Mouse (Mus musculus) gastrocnemius, adult 18-20 months (tissue): ENCODE measurements around the gene Ehmt1. TPM values are rescaled to one million over a fixed set of nuclear protein-coding genes. Genes with fewer than 3 reads are reported as not detected.

Source experiments
- DNase-seq: peaks from one replicate; pipeline ENCODE4 v3.0.0; 2021; ENCODE audit warnings: low spot score
- total RNA-seq, 2 experiments: library from RNA; stranded (reverse); gene quantifications; 2 replicates each; pipeline ENCODE4 v1.2.3; 2021

Ehmt1 gene
- total RNA-seq, 2 experiments from 2014 or later, result 19.2 to 21.5 TPM

- DNase-seq, result no peak
These were observed 6.8 kb downstream of the Ehmt1 start for GRCm38 (mm10) chr2:24912589-24912988.

GRCm38 (mm10) chr2:24912189-24912588 is 7.2 kb downstream of the Ehmt1 start:
- DNase-seq, result no peak

GRCm38 (mm10) chr2:24910481-24910880 is 8.9 kb downstream of the Ehmt1 start:
- DNase-seq, result no peak

- no peak for DNase-seq
These were observed 13.7 kb downstream of the Ehmt1 start for GRCm38 (mm10) chr2:24905653-24906155.

- no peak for DNase-seq
These were observed 14.4 kb downstream of the Ehmt1 start for GRCm38 (mm10) chr2:24904823-24905652.

GRCm38 (mm10) chr2:24902999-24903398 is 16.4 kb downstream of the Ehmt1 start:
- DNase-seq, result no peak

GRCm38 (mm10) chr2:24901055-24901454 is 18.4 kb downstream of the Ehmt1 start:
- no peak for DNase-seq

GRCm38 (mm10) chr2:24899292-24899691 is 20.1 kb downstream of the Ehmt1 start:
- DNase-seq, result no peak

GRCm38 (mm10) chr2:24896761-24897160 is 22.7 kb downstream of the Ehmt1 start:
- no peak for DNase-seq

- DNase-seq, result no peak
These were observed 25.2 kb downstream of the Ehmt1 start for GRCm38 (mm10) chr2:24894211-24894610.

GRCm38 (mm10) chr2:24892318-24892717 is 27.1 kb downstream of the Ehmt1 start:
- DNase-seq, result no peak

GRCm38 (mm10) chr2:24890541-24891447 is 28.6 kb downstream of the Ehmt1 start:
- no peak for DNase-seq

- no peak for DNase-seq
These were observed 30.5 kb downstream of the Ehmt1 start for GRCm38 (mm10) chr2:24888895-24889294.

- peak; percentile 17 for DNase-seq
These were observed 38.7 kb downstream of the Ehmt1 start for GRCm38 (mm10) chr2:24880686-24881085.

GRCm38 (mm10) chr2:24870952-24871351 is 48.5 kb downstream of the Ehmt1 start:
- DNase-seq, result no peak

GRCm38 (mm10) chr2:24863010-24863409 is 56.4 kb downstream of the Ehmt1 start:
- no peak for DNase-seq

- DNase-seq, result peak; percentile 22
These were observed 67.0 kb downstream of the Ehmt1 start for GRCm38 (mm10) chr2:24852408-24852807.

GRCm38 (mm10) chr2:24846557-24846956 is 72.9 kb downstream of the Ehmt1 start:
- DNase-seq, result no peak

- no peak for DNase-seq
These were observed 74.2 kb downstream of the Ehmt1 start for GRCm38 (mm10) chr2:24845256-24845655.

- DNase-seq, result no peak
These were observed 88.8 kb downstream of the Ehmt1 start for GRCm38 (mm10) chr2:24830614-24831013.

- no peak for DNase-seq
These were observed 109.7 kb downstream of the Ehmt1 start for GRCm38 (mm10) chr2:24809746-24810145.

- DNase-seq, result no peak
These were observed 111.7 kb downstream of the Ehmt1 start for GRCm38 (mm10) chr2:24807691-24808090.
